Mouse (Mus musculus): ENCODE measurements at regions not wholly inside any gene's neighbourhood (a gene's known extent, or its start where the extent isn't known, plus 50 kb on each side); places are given as distances from the start of the nearest gene placed in this dataset.

DNA sequence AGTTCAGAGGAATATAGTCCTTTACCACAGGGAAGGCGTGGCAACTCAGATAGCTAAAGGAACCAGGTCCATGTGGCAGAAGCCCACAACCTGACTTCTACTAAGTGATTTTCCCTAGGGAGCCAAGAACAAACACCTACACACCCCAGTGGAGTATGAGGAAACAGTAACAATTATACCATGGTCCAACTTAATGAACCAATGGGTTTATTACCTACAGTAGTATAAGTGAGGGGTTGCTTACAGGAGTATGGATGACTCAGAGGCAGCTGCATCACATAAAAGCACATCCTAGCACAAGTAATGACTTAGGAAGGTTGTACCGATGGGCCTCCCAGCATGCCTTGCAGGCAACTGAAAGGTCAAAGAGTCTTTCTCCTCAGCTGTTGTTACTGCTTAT is 98.7 kb upstream of the Cul1 start:
- DNase-seq (ENCODE audit: low spot score in 2 of 2) = no peak

DNA sequence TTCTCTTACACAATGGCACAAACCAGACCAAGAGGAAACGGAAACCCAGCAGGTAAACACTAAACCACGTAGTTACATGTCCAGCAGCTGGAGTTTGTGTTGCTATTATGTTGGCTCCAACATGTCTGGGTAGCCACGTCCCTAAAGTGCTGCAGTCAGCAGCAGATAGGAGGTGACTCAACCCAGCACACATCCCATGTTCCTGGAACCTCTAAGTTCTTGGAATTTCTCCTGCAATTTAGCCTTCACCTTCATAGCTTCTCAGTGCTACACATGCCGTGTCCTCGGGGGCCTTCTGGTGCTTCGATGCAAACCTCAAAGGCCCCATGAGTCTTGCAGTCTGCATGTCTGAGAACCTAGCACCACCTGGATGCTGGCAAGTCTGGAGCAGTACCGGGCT is 97.7 kb upstream of the Cul1 start:
- DNase-seq (ENCODE audit: low spot score in 2 of 2) = no peak

GRCm38 (mm10) chr6:47356500-47356899 is 96.7 kb upstream of the Cul1 start:
- no peak for DNase-seq (ENCODE audit: low spot score in 2 of 2)

DNA sequence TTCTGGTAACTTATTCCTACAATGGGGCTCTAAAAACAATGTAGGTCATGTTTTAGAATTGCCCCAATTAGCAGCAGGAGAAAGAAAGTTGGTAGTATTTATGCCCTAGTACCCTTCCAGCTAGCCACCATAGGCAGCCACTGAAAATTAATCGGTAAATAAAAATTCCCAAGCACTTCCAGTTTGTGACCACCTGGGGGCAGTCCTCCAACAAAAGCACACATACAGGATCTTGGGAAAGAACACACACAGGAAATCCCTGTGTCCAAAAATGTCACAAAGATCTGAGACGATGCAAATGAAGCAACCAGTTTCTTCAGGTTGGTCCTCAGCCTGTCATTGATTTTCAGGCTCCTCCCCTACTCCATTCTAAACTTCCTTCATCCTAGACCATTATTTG is 94.5 kb upstream of the Cul1 start:
- no peak for DNase-seq (ENCODE audit: low spot score in 2 of 2)

DNA sequence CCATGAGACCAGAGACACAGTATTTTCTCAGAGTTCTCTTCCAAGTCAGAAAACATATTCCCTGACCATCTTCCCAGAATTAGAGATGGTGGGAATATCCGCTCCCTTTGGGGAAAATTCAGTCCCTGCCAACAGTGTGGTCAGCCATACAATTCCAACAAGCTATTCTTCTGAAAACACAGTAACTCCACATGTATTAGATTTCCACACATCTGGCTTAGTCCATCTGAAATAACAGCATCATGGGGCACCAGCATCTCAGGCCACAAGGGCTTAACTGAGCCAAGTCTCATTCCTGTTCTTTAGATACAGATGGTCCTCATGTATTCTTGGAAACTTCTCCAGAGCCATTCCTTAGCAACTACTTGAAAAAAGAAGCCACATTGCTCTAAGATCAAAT is 89.2 kb upstream of the Cul1 start:
- DNase-seq (ENCODE audit: low spot score in 2 of 2) = no peak

DNA sequence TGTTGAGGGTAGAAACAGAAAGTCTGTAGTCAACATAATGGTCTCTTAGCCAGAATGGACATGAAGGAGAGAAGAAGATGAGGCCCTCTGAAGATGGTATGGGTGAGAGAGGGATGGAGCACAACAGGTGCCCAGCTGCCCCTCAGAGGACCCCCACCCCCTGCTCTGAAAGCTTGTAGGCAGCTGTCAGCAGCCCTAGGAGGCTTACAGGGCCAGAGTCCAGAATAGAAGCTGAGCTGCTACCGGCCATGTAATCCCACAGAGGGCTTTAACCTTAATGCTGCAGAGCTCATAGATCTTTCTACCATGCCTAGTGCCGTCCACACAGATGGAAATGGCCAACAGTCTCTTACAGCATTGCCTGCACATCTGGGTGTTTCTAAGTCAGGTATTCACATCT is 88.6 kb upstream of the Cul1 start:
- DNase-seq (ENCODE audit: low spot score in 2 of 2) = no peak

DNA sequence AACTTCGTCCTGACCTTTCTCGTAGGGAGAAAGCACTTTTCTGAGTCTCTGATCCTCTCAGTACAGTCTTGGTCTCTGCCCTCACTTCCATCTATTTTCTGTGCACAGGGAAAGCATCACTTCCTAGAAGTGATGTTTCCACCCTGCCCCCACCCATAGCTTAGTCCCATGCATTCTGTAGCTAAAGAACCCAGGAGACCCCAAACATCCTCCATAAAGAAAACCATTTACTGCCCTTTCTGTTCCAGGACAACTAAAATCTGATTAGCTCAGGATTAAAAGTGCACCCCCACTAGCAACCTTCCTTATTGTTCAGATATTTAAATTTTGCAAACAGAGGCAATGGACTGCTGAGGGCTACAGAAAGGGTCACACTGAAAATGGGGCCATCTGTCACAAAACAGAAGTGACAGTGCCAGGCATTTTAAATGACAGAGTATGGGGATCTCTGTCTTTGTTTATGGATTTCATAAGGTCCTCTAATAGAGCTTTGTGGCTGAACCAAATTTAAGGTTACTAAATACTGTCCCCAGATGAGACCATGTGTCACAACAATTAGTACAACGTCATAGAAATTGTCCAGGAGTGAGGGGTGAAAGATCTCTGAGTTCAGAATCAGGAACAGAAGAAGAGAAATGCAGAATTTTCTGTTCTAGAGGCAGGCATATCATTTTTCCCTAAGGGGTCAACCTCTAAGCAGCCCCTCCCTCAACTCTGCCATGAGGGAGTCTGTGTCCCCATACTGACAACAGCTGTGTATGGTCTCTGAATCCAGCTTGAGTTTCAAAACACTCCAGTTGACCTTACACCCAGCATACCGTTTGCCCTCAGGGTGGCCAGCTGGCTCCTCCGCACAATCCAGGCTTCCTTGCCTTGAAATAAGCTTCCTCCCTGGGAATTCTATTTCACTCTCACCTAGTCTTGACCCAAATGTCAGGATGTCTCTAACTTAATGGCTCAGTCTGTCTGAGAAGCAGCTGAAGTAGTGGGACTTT is 87.2 kb upstream of the Cul1 start:
- DNase-seq (ENCODE audit: low spot score in 2 of 2) = no peak

- DNase-seq (ENCODE audit: low spot score in 2 of 2) = no peak
Observed at GRCm38 (mm10) chr6:47367461-47367860, 85.7 kb upstream of the Cul1 start.

DNA sequence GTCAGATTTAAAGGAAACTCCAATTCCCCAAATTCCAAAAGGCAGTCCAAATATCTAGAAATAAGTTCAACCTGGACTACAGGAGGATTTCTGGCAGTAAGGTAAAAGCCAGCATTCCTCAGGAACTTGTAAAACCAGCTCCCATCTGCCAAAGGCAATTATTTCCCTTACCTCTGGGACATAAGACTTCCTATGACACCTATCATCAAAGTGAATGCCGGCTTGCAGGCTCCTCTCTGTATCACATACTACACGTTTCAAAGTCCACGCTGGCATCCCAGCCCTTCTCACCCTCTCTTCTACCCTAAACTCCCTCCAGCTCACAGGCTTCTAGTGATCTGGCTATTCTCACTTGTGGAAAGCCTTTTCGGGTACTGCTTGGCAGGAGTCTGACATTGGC is 77.5 kb upstream of the Cul1 start:
- no peak for DNase-seq (ENCODE audit: low spot score in 2 of 2)

DNA sequence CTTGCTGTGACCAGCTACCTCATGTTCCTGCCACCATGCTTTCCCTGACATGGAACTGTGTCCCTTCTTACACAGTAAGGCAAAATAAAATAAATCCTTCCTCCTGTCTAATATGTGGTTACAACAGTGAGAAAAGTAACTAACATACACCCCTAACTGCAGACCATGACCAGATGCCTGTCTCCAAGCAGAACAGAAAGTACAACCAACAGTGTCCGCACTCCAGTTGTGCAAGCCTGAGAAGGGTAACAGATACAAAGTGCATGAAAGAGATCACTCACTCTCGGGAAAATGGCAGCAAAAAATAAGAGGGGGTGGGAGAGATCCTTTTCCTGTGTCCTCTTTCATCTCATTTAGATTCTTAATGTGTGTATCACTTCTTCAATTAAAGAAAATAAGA is 71.7 kb upstream of the Cul1 start:
- DNase-seq (ENCODE audit: low spot score in 2 of 2) = no peak

- no peak for DNase-seq (ENCODE audit: low spot score in 2 of 2)
Observed at GRCm38 (mm10) chr6:47386550-47386949, 66.6 kb upstream of the Cul1 start.

DNA sequence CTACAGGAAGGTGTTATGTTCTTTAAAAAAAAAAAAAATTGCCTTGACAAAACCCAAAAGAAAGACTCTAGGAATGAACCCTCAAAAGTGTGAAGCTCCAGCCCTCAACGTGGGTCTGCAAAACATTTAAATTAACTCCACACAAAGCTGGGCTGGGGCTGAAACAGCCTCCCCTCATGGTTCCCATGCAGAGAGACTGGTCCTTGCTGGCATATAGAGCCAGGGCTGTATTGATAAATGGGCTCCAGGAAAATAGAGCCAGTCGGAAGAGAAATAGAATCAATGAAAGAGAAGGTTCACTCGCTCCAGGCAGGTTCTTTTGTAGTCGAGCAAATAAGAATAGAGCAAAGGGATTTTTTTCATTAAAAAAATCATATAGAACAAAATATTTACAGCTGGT is 63.3 kb upstream of the Cul1 start:
- DNase-seq (ENCODE audit: low spot score in 2 of 2) = no peak

- peak; percentile 7 to 23 for DNase-seq (ENCODE audit: low spot score in 2 of 2)
Observed at GRCm38 (mm10) chr6:47390436-47391002, 62.7 kb upstream of the Cul1 start.

GRCm38 (mm10) chr6:47391014-47391802 is 62.0 kb upstream of the Cul1 start:
- DNase-seq (ENCODE audit: low spot score in 2 of 2) = no peak

DNA sequence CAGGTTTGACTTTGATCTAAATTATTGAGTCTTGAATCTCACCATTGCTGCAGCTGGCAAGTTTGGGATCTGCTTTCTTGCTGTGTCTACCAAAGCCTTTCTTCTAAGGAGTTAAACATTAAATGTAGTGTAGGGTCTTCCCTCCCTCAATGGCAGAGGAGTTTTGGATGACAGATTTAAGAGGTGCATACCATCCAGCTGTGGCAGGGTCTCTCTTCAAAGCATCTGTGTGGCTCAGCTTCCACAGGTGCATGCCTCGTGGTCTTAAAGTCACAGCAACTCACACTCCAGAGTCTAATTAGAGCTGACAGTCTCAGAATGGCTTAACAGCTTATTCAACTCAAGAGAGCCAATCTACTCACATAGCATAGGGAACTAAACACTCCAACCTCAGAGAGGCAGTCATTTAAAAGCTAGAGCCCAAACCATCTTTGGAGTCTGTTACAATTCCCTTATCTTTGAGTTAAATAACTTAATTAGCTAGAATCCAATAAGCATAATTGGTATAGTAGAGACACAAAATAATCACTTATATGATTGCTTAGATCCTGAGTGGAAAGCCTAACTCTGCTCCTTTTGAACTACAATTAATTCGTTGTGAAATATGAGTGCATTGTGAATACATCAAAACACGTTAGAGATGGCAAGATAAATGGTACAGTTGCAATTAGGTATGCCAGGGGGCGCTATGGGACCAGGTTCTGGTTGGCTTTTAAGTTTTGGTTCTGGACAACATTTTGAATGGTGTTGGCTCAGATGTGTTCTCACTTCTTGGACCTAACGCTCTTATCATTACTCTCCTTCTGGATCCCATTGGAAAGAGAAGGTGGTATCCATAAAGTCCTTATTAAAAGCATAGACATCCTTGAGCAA is 57.5 kb upstream of the Cul1 start:
- peak in 1 of 2 experiments; percentile 16 for DNase-seq (ENCODE audit: low spot score in 2 of 2)

All from urinary bladder, adult 18-20 months (tissue).